Mouse (Mus musculus): ENCODE measurements around the gene Btbd35f30.
"Not testable (repeated sequence)": the region's sequence is repeated elsewhere in the genome, so short reads cannot be mapped to it uniquely, and the experiment has no call there.

Btbd35f30 gene

GRCm38 (mm10) chrX:32894325-32894724, at the start of gene Btbd35f30:
TSS of gene Btbd35f30 (plus strand) at chrX:32894625.
- not testable (repeated sequence) for DNase-seq

GRCm38 (mm10) chrX:32941468-32941867, 47.0 kb downstream of the Btbd35f30 start, which contains the start of gene Gm21789:
TSS of gene Gm21789 (plus strand) at chrX:32941768.
- DNase-seq = not testable (repeated sequence)

Measured in cerebellum, adult 11 months (tissue).